Mouse (Mus musculus) layer of hippocampus, adult 2 months (tissue): Measurements from ENCODE around the gene Adipor1. TPM values are rescaled to one million over a fixed set of nuclear protein-coding genes. Genes with fewer than 3 reads are reported as not detected.

Source experiments
- DNase-seq, 2 experiments: peaks; one replicate each; pipeline ENCODE4 v3.0.0; 2022; ENCODE audit warnings: low spot score in 2 of 2
- H3K27ac ChIP-seq: fragments of 200-600 bp; 2 replicates; pipeline ENCODE4 v1.8.1; 2022
- H3K4me3 ChIP-seq: fragments of 200-600 bp; 2 replicates; pipeline ENCODE4 v1.8.1; 2022; ENCODE audit warnings: mild to moderate bottlenecking
- CTCF ChIP-seq: fragments of 200-600 bp; conservative IDR thresholded peaks from 2 replicates; pipeline ENCODE4 v1.8.1; 2022; ENCODE audit warnings: antibody characterized with exemption, mild to moderate bottlenecking, moderate library complexity
- long read RNA-seq, 2 experiments: library from polyadenylated mRNA; stranded (forward); transcript quantifications; one replicate each; pipeline ENCODE4 v2.0.0; 2021; ENCODE audit warnings: borderline mapping rate in 2 of 2
- total RNA-seq, 2 experiments: library from RNA; stranded (reverse); gene quantifications; 2 replicates each; pipeline ENCODE4 v1.2.3; 2021

Adipor1 gene
- total RNA-seq, result 10 to 100 TPM; 53.1 to 55.2 TPM
- long read RNA-seq, experiment 1, transcript Adipor1-202 (8 exons, 3,446 nt), result minor isoform, 21 of 99 reads
- long read RNA-seq, experiment 1, transcript Adipor1-201 (8 exons, 3,123 nt), result major isoform, 69 of 99 reads
- long read RNA-seq, experiment 1, partial matches to known transcripts, result 2 of 99 reads
- long read RNA-seq, experiment 1, other reads (novel, unspliced or antisense), result 7 of 99 reads
- long read RNA-seq, experiment 2, transcript Adipor1-202 (8 exons, 3,446 nt), result minor isoform, 32 of 151 reads
- long read RNA-seq, experiment 2, transcript Adipor1-201 (8 exons, 3,123 nt), result major isoform, 102 of 151 reads
- long read RNA-seq, experiment 2, partial matches to known transcripts, result 6 of 151 reads
- long read RNA-seq, experiment 2, other reads (novel, unspliced or antisense), result 11 of 151 reads

DNA sequence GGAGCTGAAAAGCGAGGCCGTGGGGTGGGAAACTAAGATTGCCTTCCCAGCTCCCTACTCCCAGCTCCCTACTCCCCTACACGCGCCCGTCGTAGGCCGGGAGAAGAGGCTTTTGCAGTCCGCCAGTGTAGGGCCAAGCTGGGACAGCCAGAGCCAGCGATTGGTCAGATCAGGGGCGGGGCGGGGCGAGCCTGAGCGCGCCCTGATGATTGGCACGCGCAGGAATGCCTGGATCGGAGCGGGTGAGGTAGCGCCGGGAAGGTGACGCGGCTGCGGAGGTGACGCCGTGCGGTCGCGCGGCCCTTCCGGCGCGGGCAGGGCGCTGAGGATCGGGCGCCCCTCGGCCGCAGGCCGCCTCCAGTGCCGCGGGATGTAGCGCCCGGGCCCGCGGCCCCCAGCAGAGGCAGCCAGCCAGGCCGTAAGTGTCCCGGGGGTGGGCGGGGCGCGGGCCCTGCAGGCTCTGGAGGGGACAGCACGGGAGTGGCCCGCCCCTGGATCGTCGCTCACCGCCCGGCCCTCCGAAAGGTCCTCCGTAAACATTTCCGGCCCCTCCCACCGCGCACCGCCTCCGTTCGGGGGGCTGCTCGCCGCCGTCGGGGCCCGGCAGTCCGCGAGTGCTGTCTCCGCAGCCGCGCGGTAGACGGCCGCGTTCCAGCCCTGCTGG is at the start of gene Adipor1:
Gene Adipor1 (plus strand): TSS at position 211 of the 664 bp plus-strand sequence.
- peak; percentile 97 to 98 for DNase-seq
- Histone ChIP-seq H3K4me3 (peak within 1 kb of the TSS; percentile 79), H3K27ac (peak within 1 kb of the TSS; percentile 96)
- TF ChIP-seq CTCF, result peak; percentile 10; the same call in 1 of the 2 replicates

GRCm38 (mm10) chr1:134365491-134365890 is 49.7 kb upstream of the Adipor1 start:
- DNase-seq, result no peak
- no peak overlapping the region for H3K27ac ChIP-seq
- H3K4me3 ChIP-seq, result no peak overlapping the region
- no peak for TF ChIP-seq CTCF

GRCm38 (mm10) chr1:134368777-134369337 is 46.3 kb upstream of the Adipor1 start:
- no peak overlapping the region for H3K27ac ChIP-seq
- peak; percentile 82 for TF ChIP-seq CTCF
- no peak overlapping the region for H3K4me3 ChIP-seq
- peak in 1 of 2 experiments; percentile 60 for DNase-seq

- no peak overlapping the region for H3K4me3 ChIP-seq
- DNase-seq, result no peak
- TF ChIP-seq CTCF, result no peak
- H3K27ac ChIP-seq, result no peak overlapping the region
Measured at GRCm38 (mm10) chr1:134374124-134374523, 41.1 kb upstream of the Adipor1 start.

DNA sequence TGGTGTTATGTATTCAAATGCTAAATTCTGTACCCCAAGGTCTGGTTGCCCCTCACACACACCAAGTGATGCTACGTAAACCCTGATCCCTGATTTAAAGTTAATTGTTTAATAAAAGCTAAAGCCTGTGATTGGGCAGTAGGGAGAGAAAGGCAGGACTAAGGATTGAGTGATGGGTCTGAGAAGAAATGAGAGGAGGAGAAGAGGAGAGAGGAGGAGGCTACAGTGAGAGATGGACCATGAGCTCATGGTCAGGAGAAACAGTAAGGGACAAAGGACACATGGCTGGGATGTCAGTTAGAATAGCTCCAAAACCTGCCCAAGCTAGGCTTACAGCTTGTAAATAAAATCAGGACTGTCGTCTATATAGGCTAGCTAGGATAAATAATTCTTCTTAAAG is 34.1 kb upstream of the Adipor1 start:
- H3K4me3 ChIP-seq, result no peak overlapping the region
- no peak overlapping the region for H3K27ac ChIP-seq
- no peak for TF ChIP-seq CTCF
- DNase-seq, result no peak

DNA sequence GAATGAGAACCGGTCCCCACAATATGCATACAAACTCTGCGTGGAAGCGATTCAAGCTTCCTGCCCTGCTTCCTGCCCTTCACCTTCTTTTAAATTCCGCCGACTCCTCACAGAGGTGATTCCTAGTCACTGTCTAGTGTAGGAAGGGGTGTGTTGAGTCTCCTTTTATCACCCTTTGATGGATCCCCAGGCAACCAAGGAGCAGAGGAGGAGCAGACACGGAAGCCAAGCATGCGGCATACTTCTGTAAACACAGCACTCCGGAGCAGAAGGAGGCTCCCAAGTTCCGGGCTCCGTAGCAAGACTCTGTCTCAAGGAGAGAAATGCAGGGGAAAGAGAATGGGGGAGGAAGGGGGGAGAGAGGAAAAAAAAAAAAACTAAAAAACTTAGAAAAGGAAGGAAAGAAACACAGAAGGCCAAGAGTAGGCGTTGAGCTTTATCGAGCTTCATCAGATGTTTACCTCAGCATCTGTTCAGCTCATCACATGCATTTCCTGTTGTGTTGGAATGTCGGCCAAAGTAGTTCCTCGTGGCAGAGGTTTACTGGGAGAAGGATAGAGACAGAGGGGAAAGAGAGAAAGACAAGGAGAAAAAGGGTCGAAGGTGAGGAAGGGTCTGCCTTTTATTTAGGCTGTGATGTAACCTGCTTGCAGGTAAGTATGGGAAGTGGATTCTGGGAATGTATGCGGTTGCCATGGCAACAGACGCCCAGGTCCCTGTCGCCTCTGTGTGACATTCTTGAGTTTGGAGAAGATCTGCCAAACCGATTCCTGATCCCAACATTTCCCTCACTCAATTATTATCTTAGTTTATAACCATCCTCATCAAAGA is 33.2 kb upstream of the Adipor1 start:
- Histone ChIP-seq H3K4me3 (peak overlapping the region; percentile 27), H3K27ac (no peak overlapping the region)
- TF ChIP-seq CTCF, result no peak
- peak in 1 of 2 experiments; percentile 4 for DNase-seq

DNA sequence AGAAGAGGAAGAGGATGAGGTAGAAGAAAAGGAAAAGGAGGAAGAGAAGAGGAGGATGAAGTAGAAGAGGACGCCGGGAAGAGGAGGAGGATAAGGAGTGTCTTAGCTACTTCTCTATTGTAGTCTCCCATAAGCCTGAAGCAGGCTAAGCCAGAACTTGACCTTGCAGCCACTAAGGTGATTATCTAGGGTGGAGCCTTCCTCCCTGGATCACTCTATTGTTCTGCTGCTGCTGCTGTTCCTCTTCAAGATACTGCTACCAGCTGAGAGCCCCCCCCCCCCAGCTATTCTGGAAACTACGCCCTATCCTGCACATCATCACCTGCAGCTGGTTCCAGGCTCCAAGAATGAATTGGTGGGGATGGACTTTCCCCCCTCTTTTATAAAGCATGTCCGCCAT is 30.6 kb upstream of the Adipor1 start:
- H3K27ac ChIP-seq, result no peak overlapping the region
- no peak for DNase-seq
- H3K4me3 ChIP-seq, result no peak overlapping the region
- no peak for TF ChIP-seq CTCF

- no peak overlapping the region for H3K4me3 ChIP-seq
- TF ChIP-seq CTCF, result no peak
- no peak overlapping the region for H3K27ac ChIP-seq
- DNase-seq, result no peak
Measured at GRCm38 (mm10) chr1:134385176-134385575, 30.0 kb upstream of the Adipor1 start.

- TF ChIP-seq CTCF, result no peak
- no peak for DNase-seq
- H3K4me3 ChIP-seq, result no peak within 1 kb of the TSS
- no peak within 1 kb of the TSS for H3K27ac ChIP-seq
Measured at GRCm38 (mm10) chr1:134385666-134386065, 29.5 kb upstream of the Adipor1 start, which contains the start of gene 4933406M09Rik. 4933406M09Rik (plus strand) TSS chr1:134385940.

DNA sequence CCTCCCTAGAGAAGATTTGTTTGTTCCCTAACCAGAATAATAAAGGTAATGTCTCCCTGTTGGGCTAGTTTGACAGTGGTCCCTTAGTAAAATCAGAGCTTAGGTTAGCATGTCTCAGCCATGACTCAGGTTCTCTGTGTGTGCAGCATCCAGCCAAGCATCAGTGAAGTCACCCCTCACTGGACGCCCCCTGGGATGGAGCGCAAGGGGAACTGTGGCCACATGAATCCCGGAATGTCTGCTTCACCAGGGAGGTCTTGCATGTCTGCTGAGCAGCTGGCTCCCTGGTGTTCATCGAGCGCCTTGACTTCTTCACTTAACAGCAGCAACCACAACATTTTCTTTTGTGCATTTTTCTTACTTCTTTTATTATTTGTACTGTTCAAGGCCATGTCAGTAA is 21.4 kb upstream of the Adipor1 start:
- no peak for DNase-seq
- Histone ChIP-seq H3K27ac (no peak overlapping the region), H3K4me3 (no peak overlapping the region)

GRCm38 (mm10) chr1:134398210-134398609 is 17.0 kb upstream of the Adipor1 start:
- DNase-seq, result no peak
- H3K4me3 ChIP-seq, result no peak overlapping the region
- no peak overlapping the region for H3K27ac ChIP-seq
- TF ChIP-seq CTCF, result no peak

More for the DNA sequence above, 21.4 kb upstream of the Adipor1 start:
- no peak for TF ChIP-seq CTCF

DNA sequence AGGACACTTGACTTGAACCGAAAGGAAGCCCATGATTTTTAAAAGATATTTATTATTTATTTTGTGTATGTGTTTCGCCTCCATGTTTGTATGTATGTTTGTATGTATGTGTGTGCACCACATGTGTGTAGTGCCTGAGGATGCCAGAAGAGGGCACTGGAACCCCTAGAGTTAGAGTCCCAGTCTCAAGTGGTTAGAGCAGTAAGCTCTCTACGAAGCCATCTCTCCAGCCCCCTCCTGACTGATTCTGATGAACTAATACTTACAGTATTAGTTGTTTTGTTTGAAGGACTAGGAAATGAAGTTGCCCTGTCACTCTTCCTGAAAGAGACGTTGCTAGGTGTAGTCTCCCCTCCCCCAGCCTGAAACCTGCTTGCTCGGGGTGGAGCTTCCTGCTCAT is 15.4 kb upstream of the Adipor1 start:
- no peak for DNase-seq
- TF ChIP-seq CTCF, result peak; percentile 54
- no peak overlapping the region for H3K27ac ChIP-seq
- no peak overlapping the region for H3K4me3 ChIP-seq
